Mouse (Mus musculus) 416B (cell line): ENCODE measurements around the gene Ntn4.

ENCODE experiments used
- DNase-seq: peaks from one replicate; pipeline ENCODE4 v3.0.0; 2011; ENCODE audit warnings: low read depth

The Ntn4 gene

GRCm38 (mm10) chr10:93641821-93642746, 1.6 kb downstream of the Ntn4 start:
- no peak for DNase-seq

- no peak for DNase-seq
Measured at GRCm38 (mm10) chr10:93642897-93643296, 2.4 kb downstream of the Ntn4 start.

- no peak for DNase-seq
Measured at GRCm38 (mm10) chr10:93644451-93644941, 4.0 kb downstream of the Ntn4 start.

GRCm38 (mm10) chr10:93647655-93648561, 7.4 kb downstream of the Ntn4 start:
- no peak for DNase-seq

GRCm38 (mm10) chr10:93648598-93649102, 8.2 kb downstream of the Ntn4 start:
- no peak for DNase-seq

- no peak for DNase-seq
Measured at GRCm38 (mm10) chr10:93649127-93649526, 8.6 kb downstream of the Ntn4 start.

GRCm38 (mm10) chr10:93649600-93649999, 9.1 kb downstream of the Ntn4 start:
- DNase-seq, result no peak

- DNase-seq, result no peak
Measured at GRCm38 (mm10) chr10:93653322-93653721, 12.8 kb downstream of the Ntn4 start.

- DNase-seq, result no peak
Measured at GRCm38 (mm10) chr10:93655428-93655827, 14.9 kb downstream of the Ntn4 start.

- no peak for DNase-seq
Measured at GRCm38 (mm10) chr10:93659792-93660191, 19.3 kb downstream of the Ntn4 start.

GRCm38 (mm10) chr10:93661348-93661991, 21.0 kb downstream of the Ntn4 start:
- DNase-seq, result no peak

- DNase-seq, result peak; percentile 3
Measured at GRCm38 (mm10) chr10:93662018-93662417, 21.5 kb downstream of the Ntn4 start.

- DNase-seq, result no peak
Measured at GRCm38 (mm10) chr10:93666222-93666621, 25.7 kb downstream of the Ntn4 start.

- no peak for DNase-seq
Measured at GRCm38 (mm10) chr10:93666996-93667395, 26.5 kb downstream of the Ntn4 start.

- no peak for DNase-seq
Measured at GRCm38 (mm10) chr10:93672646-93673479, 32.4 kb downstream of the Ntn4 start.

- no peak for DNase-seq
Measured at GRCm38 (mm10) chr10:93679191-93680007, 38.9 kb downstream of the Ntn4 start.

GRCm38 (mm10) chr10:93680680-93681377, 40.3 kb downstream of the Ntn4 start:
- no peak for DNase-seq

GRCm38 (mm10) chr10:93682185-93682747, 41.8 kb downstream of the Ntn4 start:
- no peak for DNase-seq

GRCm38 (mm10) chr10:93683185-93683584, 42.7 kb downstream of the Ntn4 start:
- no peak for DNase-seq
